Mouse (Mus musculus): ENCODE data around the gene Ttll13. TPM values are rescaled to one million over a fixed set of nuclear protein-coding genes. Genes with fewer than 3 reads are reported as not detected.

Gene Ttll13
- total RNA-seq, 2 experiments from 2014 or later, result 1.9 to 3.0 TPM

DNA sequence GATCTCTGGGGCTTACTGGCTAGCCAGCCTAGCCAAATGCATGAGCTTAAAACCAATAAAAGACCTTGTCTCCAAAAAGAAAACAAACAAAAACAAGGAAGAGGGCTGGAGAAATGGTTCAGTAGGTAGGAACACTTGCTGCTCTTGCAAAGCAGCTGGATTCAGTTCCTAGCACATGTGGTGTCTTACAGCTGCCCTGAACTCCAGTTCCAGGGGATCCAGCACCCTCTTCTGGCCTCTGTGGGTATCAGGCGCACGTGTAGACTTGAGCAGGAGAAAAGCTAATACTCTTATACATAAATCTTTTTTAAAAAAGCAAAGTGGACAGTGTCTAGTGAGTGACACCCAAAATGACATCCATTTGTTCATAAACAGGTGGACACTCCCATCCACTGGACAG is 55.3 kb downstream of the Ttll13 start:
- no peak for DNase-seq (ENCODE audit: low spot score in 2 of 2)

DNA sequence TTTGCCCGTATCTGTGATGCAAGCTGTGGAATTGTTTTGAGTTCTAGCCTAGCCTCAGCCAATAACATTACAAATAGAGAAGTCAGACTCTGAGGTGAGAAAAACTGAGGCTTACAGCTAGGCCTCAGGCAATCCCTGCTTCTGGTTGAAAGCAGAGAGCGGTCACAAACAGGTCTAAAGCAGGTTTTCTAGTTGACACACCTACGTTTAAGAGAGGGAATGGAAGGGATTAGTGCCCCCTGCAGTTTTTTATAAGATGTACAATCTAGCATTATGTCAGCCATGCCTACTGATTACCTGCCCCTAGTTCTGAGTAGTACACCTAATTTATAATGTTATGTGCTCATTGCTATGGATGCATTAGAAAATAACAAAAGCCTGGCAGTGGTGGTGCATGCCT is 61.6 kb downstream of the Ttll13 start:
- no peak for DNase-seq (ENCODE audit: low spot score in 2 of 2)

Other genes with a start within 250 kb of the Ttll13 start
- 10 to 100 TPM; 19.4 to 22.1 TPM for gene Zfp710, start 221.6 kb upstream of the Ttll13 start, total RNA-seq (2021)
- 10 to 100 TPM; 51.5 to 63.4 TPM for gene Idh2, start 131.0 kb upstream of the Ttll13 start, total RNA-seq (2021)
- gene Sema4b, start 59.5 kb upstream of the Ttll13 start, total RNA-seq (2021), result 10 to 100 TPM; 17.7 to 18.0 TPM
- gene Cib1, start 13.6 kb upstream of the Ttll13 start, total RNA-seq (2021), result 10 to 100 TPM; 20.4 to 24.3 TPM
- gene Gdpgp1, start 13.5 kb upstream of the Ttll13 start, total RNA-seq (2021), result 1 to 10 TPM; 5.3 to 6.4 TPM
- 10 to 100 TPM; 41.8 to 47.0 TPM for gene Ngrn, start 14.8 kb downstream of the Ttll13 start, total RNA-seq (2021)
- gene Vps33b, start 23.3 kb downstream of the Ttll13 start, total RNA-seq (2021), result 10 to 100 TPM; 18.8 to 21.6 TPM
- gene Prc1, start 48.1 kb downstream of the Ttll13 start, total RNA-seq (2021), result under 1 TPM; 0.75 to 0.93 TPM
- gene Rccd1, start 78.1 kb downstream of the Ttll13 start, total RNA-seq (2021), result 10 to 100 TPM; 13.1 to 14.5 TPM
- gene Unc45a, start 94.6 kb downstream of the Ttll13 start, total RNA-seq (2021), result 10 to 100 TPM; 38.0 to 40.4 TPM
- gene Hddc3, start 96.7 kb downstream of the Ttll13 start, total RNA-seq (2021), result 10 to 100 TPM; 49.7 to 54.5 TPM
- gene Man2a2, start 125.0 kb downstream of the Ttll13 start, total RNA-seq (2021), result 100 to 1,000 TPM; 147 to 153 TPM
- 1 to 10 TPM; 4.5 to 5.8 TPM for gene Fes, start 141.6 kb downstream of the Ttll13 start, total RNA-seq (2021)
- gene Furin, start 159.1 kb downstream of the Ttll13 start, total RNA-seq (2021), result 10 to 100 TPM; 37.1 to 39.9 TPM

Measured in left cerebral cortex, adult 18-20 months (tissue).